Mouse (Mus musculus) Muller cell, postnatal 12 days (primary cell): ENCODE data around the gene Ctsl.

ENCODE experiments used
- DNase-seq: peaks from one replicate; pipeline ENCODE4 v3.0.0-alpha.2; 2015; ENCODE audit errors: inconsistent ontology term

The Ctsl gene

DNA sequence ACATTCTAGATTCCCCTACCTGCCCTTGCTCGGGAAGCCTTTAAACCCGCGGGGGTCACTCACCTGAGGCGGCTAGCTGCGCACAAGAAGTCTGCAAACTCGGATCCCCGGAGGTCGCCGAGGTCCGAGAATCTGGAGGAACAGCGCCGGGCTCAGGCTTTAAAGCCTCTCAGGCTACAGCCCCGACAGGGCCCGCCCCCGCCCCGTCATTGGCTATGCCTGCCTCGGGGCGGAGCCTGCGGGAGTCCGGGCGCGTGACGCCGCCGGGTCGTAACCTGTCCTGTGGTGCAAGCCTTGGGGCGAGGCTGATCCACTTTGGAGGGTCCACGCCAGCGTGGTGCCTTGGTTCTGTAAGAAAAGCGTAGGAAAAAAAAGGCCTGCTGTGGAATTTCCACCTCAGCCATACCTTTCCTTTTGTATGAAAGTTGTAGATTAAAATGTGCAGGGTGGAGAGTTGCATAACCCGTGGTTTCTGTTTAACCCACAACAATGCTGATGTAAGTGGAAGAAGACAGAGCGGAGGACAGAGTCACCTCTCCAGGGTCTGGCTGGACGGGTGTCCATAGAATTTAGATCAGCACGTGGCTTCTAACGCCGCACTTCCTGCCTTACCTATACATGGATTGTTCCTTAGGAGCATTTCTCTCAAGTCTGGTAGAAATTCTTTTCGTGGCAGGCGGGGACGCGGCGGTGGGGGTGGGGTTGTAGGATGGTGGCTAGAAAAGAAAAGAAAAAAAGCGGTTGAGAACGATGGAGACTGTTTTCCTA, at the start of gene Ctsl:
TSS of gene Ctsl (minus strand) at position 718 of the 768 bp plus-strand sequence.
- DNase-seq = peak; percentile 96

DNA sequence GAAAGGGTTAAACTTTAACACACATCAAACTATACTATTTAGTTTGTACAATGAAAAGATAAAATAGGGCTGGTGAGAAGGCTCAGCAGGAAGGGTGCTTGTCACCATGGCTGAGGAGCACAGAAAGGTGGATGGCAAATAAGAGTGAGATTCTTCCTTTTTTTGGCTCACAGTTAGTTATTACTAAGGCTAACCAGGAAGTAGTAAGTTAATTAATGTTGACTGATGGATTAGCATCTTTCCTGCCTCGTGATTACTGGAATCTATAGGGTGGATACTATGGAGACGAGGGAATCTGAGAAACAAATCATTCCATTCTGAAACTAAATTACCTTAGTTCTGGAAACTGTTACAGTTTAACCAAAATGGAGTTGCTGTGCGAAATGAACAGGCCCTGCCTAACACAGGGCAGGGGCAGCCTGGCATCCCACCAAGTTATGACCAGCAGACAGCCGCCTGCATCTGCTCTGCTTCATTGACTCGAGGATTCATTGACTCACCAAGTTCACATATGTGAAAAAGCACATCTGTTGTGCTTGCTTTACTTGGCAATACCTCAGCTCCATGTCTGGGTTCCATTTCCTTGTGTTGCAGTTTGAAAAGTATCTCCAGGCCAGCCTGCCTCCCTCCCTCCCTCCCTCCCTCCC, 46.4 kb upstream of the Ctsl start:
- DNase-seq = no peak

- DNase-seq = no peak
Measured at GRCm38 (mm10) chr13:64415659-64416058, 45.0 kb upstream of the Ctsl start.

DNA sequence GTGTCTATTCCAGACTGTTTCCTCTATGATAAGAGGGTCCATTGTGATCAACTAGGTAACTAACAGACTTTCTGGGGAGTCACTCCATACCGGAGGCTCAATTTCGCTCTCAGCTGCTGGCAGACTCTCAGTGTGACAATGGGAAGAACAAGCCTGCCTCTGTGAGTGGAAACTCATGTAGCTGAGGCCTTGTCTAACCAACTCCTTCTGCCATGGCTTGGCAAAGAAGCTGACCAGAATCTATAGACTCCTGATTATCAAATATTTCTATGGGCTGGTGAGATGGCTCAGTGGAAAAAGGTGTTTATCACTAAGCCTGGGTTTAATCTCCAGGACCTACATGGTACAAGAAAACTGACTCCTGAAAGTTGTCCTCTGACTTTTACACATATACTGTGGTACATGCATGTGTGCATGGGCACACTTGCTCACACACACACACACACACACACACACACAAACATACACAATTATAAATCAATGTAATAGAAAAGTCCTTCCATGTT, 42.1 kb upstream of the Ctsl start:
- DNase-seq = no peak

DNA sequence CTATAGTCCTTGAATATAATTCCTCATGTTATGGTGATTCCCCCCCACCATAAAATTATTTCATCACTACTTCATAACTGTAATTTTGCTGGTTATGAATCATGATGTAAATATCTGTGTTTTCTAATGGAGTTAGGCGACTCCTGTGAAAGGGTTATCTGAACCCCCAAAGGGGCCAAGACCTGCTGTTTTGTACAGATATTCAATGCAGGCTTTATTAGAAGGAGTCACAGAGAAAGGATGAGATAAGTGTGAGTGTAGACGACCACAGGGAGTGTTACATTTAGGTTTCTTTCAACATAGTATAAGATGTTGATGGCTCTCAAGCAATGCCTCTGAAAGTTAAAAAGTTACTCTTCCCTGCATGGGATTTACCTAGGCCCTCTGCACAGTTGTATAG, 40.6 kb upstream of the Ctsl start:
- DNase-seq = no peak

DNA sequence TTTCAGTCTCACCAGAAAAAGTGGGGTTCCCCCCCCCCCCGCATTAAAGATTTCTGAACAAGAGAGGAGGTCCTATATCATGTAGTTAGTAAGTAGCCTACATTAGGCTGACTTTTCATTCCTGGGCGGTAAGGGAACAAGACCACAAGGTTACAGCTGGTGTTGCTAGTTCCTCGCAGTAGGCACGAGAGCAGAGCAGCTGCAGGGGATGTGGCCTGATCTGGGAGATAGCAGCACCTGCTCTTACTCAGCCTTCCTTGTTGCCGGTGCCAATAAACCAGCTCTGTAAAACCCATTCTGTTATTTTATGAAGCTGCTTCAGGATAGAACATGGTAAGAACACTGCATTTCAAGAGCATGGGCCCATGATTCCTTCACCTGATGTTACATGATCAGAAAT, 39.9 kb upstream of the Ctsl start:
- DNase-seq = no peak

GRCm38 (mm10) chr13:64407992-64408391, 37.3 kb upstream of the Ctsl start:
- DNase-seq = no peak

DNA sequence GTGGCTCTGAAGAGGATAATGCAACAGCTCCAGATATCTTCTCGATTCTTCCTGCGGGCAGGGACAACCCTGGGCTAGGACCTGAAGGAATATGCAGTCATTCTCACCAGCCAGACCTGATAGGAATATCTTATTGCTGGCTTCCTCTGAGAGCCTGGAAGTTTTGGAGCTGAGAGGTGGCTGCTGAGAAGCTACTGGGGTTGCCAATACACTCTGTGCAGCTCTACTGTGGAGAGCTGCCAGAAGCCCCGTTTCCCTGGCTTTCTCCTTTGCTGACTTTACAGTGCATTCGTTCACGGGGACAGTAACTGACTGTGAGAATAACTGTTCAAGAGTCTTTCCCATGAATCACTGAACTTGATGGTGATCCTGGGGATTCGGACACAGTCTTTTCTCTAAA, 34.9 kb upstream of the Ctsl start:
- peak; percentile 38 for DNase-seq

DNA sequence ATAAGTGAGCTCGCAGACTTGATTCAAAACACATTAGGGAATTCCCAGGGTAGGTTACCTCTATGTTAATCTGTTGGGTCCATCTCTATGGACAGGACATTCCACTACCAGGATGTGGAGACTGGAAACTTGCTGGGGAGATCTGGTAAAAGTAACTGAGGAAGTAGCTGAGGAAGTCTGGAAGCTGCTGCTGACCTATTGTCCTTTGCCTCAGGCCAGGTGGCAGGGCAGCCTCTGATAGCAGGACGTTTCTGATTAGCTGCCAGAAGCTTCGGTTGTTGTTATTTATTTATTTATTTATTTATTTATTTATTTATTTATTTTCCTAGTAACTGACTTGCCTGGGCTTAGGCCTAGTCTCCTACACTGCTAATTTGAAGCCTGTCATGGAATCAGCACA, 32.8 kb upstream of the Ctsl start:
- no peak for DNase-seq

DNA sequence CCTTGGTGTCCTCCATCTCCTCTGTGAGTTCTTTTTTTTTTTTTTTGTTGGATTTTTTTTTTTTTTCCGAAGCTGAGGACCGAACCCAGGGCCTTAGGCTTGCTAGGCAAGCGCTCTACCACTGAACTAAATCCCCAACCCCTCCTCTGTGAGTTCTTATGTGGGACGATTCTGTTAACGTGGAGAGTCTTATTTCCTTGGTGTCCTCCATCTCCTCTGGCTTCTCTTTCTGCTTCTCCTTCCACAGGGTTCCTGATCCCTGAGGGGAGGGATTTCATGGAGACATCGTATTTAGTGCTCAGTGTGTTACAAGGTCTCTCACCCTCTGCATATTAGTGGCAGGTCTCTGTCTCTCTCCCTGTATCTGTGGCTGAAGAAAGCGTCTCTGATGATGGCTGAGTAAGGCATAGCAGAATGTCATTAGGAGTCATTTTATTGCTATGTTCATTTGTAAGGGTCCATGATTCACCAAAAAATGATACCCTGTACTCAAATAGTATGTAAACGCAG, 32.3 kb upstream of the Ctsl start:
- DNase-seq = no peak

DNA sequence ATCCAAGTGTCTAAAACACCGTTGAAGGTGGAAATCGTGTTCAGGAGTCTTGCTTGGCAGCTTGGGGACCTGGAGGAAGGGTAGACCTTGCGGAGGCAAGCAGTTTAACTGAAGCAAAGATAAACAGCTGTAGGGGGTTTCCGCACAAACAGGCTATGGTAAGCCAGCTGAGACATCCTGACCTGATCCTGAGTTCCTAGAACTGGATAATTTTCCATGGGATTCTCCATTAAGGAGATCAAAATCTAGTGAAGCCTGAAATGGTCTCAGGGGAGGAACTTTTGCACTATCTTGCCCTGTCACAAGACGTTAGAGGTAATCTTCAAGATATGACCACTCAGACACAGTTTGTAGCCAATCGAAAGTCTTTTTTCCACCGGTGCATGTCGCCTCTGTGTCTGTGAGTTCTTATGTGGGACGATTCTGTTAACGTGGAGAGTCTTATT, 31.8 kb upstream of the Ctsl start:
- DNase-seq = no peak

- DNase-seq = no peak
Measured at GRCm38 (mm10) chr13:64402006-64402405, 31.3 kb upstream of the Ctsl start.

DNA sequence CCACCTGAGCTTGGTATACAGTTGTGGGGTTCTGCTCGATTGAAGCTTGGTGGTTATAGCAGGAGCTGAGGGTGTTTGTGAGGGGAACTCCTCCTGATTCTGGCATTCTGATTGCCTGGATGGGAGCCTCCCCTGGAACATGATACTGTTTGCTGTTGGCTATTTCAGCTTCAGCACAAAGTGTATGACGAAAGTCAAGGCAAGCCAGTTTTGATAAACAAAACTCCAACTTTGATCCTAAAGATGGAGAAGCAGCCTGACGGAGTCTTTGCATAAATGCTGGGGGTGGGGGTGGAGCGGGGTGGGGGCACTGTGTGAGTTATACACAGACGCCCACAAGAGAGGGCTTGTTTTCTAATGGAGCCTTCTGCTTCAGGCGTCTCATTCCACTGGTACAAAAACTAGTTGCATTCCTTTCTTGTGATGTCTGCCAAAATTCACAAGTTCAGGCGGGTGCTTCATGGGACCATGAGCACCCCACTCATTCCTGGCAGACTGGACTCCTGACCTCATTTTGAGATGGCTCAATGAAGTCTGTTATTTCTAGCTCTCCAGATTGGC, 30.2 kb upstream of the Ctsl start:
- DNase-seq = peak; percentile 88

DNA sequence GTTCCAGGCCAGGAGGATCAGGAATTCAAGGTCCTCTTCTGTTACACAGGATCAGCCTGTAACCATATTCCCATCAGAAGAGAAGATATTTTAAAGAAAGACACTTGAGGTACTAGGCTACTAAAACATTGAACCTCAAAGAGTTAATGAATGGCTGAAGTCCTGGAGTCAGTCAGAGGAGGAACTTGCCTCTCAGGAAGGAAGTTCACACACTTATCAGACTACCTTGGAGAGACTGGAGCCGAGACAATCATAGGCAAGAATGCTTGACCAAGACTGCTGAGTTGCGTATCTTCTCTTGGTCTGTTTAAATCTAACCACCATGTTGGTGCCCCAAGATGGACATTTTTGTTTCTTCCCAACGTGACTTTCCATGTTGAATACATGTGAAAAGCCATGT, 29.2 kb upstream of the Ctsl start:
- no peak for DNase-seq

GRCm38 (mm10) chr13:64398065-64398464, 27.4 kb upstream of the Ctsl start:
- DNase-seq = no peak

DNA sequence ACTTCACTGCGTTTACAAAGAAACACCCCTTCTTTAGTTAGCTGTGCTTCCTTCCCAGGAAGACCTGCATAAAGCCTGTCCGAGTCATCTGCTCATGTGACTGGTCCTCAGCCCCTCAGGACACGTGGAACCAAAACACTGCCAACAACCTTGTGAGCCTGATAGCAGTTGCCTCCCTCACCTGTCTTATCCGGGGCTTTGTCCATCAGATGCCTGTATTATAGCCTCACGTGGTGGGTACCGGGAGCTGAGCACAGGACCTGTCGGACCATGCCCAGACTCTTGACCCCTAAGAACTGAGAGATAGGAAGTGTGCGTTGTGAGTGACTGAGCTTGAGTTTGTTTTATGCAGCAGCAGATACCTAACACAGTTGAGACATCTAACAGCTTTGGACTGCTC, 26.3 kb upstream of the Ctsl start:
- DNase-seq = no peak

DNA sequence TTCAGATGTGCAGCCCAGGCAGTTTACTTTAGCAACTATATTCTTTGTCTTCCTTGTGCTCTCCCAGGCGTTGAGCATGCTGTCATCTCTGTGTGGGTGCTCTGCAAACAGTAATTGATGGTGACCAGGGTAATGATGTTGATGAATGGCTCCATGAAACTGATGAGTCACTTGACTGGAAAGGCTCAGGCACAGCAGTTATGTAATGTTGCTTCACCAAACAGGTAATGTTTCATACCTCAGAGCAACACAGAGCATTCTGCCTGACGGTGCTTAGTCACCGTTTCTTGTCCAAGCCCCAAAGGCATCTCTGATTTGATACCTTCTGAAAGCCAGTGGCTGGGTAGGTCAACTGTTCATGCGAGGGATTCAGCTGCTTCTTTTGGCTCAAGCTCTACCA, 17.7 kb upstream of the Ctsl start:
- DNase-seq = peak; percentile 65

DNA sequence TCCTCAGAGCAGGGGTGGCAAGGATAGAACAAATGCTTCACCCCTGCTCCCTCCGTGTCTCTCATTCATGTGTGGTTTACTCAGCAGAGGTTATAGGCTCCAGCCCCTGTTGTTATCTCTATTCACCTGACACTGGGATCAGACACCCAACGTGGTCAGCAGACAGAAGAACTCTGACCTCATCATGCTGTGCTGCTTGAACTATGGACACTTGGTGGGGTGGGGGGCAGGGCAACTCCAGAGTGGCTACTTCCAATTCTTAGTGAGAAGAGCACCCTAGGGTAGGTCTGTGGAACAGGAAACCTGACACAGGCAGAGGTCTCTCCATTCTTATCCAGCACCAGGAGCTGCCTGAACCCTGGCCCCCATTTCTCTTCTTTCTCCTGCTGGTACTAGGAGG, 15.4 kb upstream of the Ctsl start:
- DNase-seq = no peak

DNA sequence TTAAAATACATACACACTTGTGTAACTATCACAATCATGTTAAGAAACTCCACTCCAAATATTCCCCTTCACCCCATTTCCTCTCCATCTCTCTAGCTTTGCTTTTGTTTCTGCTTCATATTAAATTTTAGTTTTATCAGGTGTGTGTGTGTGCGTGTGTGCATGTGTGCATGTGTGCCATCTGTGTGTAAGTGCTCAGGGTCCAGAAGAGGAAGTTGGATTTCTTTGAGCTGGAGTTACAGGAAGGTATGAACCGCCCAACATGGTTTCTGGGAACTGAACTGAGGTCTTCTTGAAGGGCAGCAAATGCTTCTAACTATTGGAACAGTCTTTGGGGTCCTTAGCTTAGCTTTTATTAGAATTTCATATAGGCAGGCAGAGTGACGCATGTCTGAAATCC, 14.2 kb upstream of the Ctsl start:
- DNase-seq = no peak

DNA sequence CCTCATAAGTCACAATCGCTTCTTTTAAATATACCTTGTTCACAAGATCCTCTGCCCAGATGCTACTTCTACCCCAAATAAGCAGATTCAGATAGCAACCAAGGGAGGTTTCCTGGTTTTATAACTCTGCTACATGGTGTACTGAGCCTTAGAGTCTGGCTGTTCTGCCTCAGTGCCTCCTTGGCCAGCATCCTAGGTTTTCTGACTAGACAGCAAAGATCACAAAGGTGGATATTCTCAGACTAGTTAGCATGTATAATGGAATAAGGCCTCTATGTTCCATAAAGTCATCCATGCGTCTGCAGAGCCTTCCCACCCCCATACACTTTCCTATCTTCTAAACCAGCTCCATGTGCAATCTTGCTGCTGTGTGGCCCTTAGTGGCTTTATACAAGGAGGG, 9.6 kb upstream of the Ctsl start:
- DNase-seq = no peak

DNA sequence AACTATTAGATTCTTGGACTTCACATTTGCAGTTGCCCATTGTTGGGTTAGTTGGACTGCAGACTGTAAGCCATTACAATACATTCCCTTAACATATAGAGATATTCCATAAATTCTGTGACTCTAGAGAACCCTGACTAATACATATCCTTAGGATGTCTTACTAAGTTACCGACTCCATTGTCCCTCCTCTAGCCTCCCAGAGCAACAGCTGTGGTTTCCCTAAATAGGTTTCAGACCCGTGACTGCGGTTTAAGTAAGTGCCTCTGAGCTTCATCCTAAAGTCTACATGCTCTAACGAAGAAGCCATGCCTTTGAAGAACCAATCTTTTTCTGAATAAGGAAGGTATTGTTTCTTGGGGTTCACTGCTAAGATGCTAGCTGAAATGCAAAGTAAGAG, 7.9 kb upstream of the Ctsl start:
- no peak for DNase-seq

- no peak for DNase-seq
Measured at GRCm38 (mm10) chr13:64376472-64376871, 5.8 kb upstream of the Ctsl start.

DNA sequence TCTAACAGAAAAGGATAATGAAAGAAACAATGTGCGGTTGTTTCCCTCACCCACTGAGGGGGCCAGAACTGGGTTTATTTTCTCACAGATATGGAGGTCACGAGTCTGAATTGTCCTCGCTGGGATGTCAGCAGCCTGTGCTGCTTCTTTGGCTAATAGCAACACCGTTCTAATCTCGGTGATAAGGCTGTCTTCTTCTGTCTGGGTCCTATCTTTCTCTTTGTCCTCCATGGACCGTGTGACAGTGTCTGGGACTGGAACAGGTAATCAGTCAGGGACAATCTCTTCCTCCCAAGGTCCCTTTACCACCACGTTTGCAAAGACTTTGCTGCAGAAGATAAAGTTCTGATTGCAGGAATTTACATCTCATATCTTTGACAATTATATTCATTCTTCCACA, 4.5 kb upstream of the Ctsl start:
- DNase-seq = no peak
